Mouse (Mus musculus) neural tube, embryonic 13.5 days (tissue): Measurements from ENCODE around the gene Lrrtm4. TPM values are rescaled to one million over a fixed set of nuclear protein-coding genes. Genes with fewer than 3 reads are reported as not detected.

Experiments used
- ATAC-seq: fragments of 200-750 bp; cut with Nextera tagmentation; 2 replicates; pipeline ENCODE4 v1.8.0; 2017; ENCODE audit warnings: low read depth, mild to moderate bottlenecking, moderate TSS enrichment, moderate library complexity
- H3K27ac ChIP-seq: fragments of 300-500 bp; sonication (generic); replicated peaks from 2 replicates; pipeline ENCODE4 v1.5.1; 2015; ENCODE audit warnings: moderate library complexity, mild to moderate bottlenecking, inconsistent platforms
- H3K27me3 ChIP-seq: fragments of 300-500 bp; sonication (generic); 2 replicates; pipeline ENCODE4 v1.6.1; 2015; ENCODE audit warnings: mild to moderate bottlenecking, inconsistent platforms
- H3K36me3 ChIP-seq: fragments of 300-500 bp; sonication (generic); 2 replicates; pipeline ENCODE4 v1.6.1; 2015; ENCODE audit warnings: mild to moderate bottlenecking, inconsistent platforms
- H3K4me1 ChIP-seq: fragments of 300-500 bp; sonication (generic); replicated peaks from 2 replicates; pipeline ENCODE4 v1.6.1; 2015; ENCODE audit warnings: inconsistent platforms
- H3K4me2 ChIP-seq: fragments of 300-500 bp; sonication (generic); 2 replicates; pipeline ENCODE4 v1.6.1; 2015; ENCODE audit warnings: inconsistent platforms, mild to moderate bottlenecking, moderate library complexity
- H3K4me3 ChIP-seq: fragments of 300-500 bp; sonication (generic); 2 replicates; pipeline ENCODE4 v1.5.1; 2015; ENCODE audit warnings: mild to moderate bottlenecking, inconsistent platforms
- H3K9ac ChIP-seq: fragments of 300-500 bp; sonication (generic); 2 replicates; pipeline ENCODE4 v1.6.1; 2015; ENCODE audit warnings: moderate library complexity, mild to moderate bottlenecking, inconsistent platforms
- H3K9me3 ChIP-seq: fragments of 300-500 bp; sonication (generic); 2 replicates; pipeline ENCODE4 v1.6.1; 2016; ENCODE audit warnings: inconsistent platforms
- WGBS: fragments of 180-500 bp; shearing (Covaris S2); methylation state at CpG from one replicate; pipeline ENCODE4 v1.1.7; 2015; 5-methylcytosine and 5-hydroxymethylcytosine counted together
- polyA plus RNA-seq: library from polyadenylated mRNA; unstranded; fragments of >200 nt; fragmentation: Nextera tagmentation; extraction: Ambion mirVana; gene quantifications from 2 replicates; pipeline ENCODE4 v1.2.1, GENCODE M21; 2015

Lrrtm4 gene
- polyA plus RNA-seq, 1 experiment from 2014 or later: 11.1 TPM

GRCm38 (mm10) chr6:80823753-80824152, 805.1 kb downstream of the Lrrtm4 start:
- no peak for ATAC-seq
- Histone ChIP-seq H3K36me3 (no peaks in the 10 kb centered on the region), H3K4me2 (no peak overlapping the region), H3K4me3 (no peak overlapping the region), H3K4me1 (no peaks in the 10 kb centered on the region), H3K9ac (no peak overlapping the region), H3K27me3 (no peaks in the 10 kb centered on the region), H3K27ac (no peak overlapping the region), H3K9me3 (no peaks in the 10 kb centered on the region)
- WGBS: 84% methylated on average over 5 of the region's 5 CpGs

GRCm38 (mm10) chr6:80839784-80840183, 821.1 kb downstream of the Lrrtm4 start:
- H3K4me2 ChIP-seq: no peak overlapping the region
- no peak for ATAC-seq
- 96% methylated on average over 2 of the region's 2 CpGs for WGBS

GRCm38 (mm10) chr6:80845294-80845693, 826.6 kb downstream of the Lrrtm4 start:
- ATAC-seq: no peak
- no peak overlapping the region for H3K27ac ChIP-seq
- WGBS: 79% methylated on average over 6 of the region's 6 CpGs
- no peak overlapping the region for H3K4me2 ChIP-seq
- no peak overlapping the region for H3K4me3 ChIP-seq
- H3K36me3 ChIP-seq: no peaks in the 10 kb centered on the region
- H3K4me1 ChIP-seq: no peaks in the 10 kb centered on the region
- H3K27me3 ChIP-seq: no peaks in the 10 kb centered on the region
- no peaks in the 10 kb centered on the region for H3K9me3 ChIP-seq
- H3K9ac ChIP-seq: no peak overlapping the region

More at GRCm38 (mm10) chr6:80839784-80840183, 821.1 kb downstream of the Lrrtm4 start:
- H3K4me1 ChIP-seq: no peaks in the 10 kb centered on the region
- H3K36me3 ChIP-seq: no peaks in the 10 kb centered on the region
- H3K9ac ChIP-seq: no peak overlapping the region
- no peaks in the 10 kb centered on the region for H3K9me3 ChIP-seq
- H3K4me3 ChIP-seq: no peak overlapping the region
- no peaks in the 10 kb centered on the region for H3K27me3 ChIP-seq
- H3K27ac ChIP-seq: no peak overlapping the region

GRCm38 (mm10) chr6:80856910-80857543, 838.4 kb downstream of the Lrrtm4 start:
- Histone ChIP-seq H3K4me3 (peak overlapping the region; percentile 21), H3K27me3 (no peaks in the 10 kb centered on the region), H3K4me1 (peaks cover 6% of the 10 kb centered on the region), H3K36me3 (no peaks in the 10 kb centered on the region), H3K4me2 (peak overlapping the region; percentile 40), H3K27ac (no peak overlapping the region; the same call in none of the 2 replicates), H3K9me3 (no peaks in the 10 kb centered on the region), H3K9ac (peak overlapping the region; percentile 56)
- 51% methylated on average over 13 of the region's 13 CpGs for WGBS
- peak; percentile 74 for ATAC-seq

Other genes with a start within 250 kb of the Lrrtm4 start
- gene Gm20594, start 201.0 kb upstream of the Lrrtm4 start, polyA plus RNA-seq: not detected in 2 replicates